ENCODE assay signal across 8 mouse cellular contexts in genomic region chr5:121451203-121451602, GRCm38 (mm10). TPM values are rescaled to one million over a fixed set of nuclear protein-coding genes. Genes with fewer than 3 reads are reported as not detected.
DNase-seq lines count a peak whose midpoint lies in the region; ATAC-seq lines count a peak whose summit lies in the region.

No protein-coding gene starts in this region.

- peak overlapping the region; percentile 87 for H3K4me2 ChIP-seq in liver, embryonic 11.5 days
- peak overlapping the region; percentile 93 for H3K4me2 ChIP-seq in neural tube, embryonic 14.5 days (ENCODE audit: low read depth, low read length)

- no peaks in the 10 kb centered on the region for H3K9me3 ChIP-seq in liver, embryonic 11.5 days (ENCODE audit: control insufficient read depth, low read length)
- H3K9me3 ChIP-seq in neural tube, embryonic 14.5 days (ENCODE audit: control insufficient read depth, low read length), result no peaks in the 10 kb centered on the region

- whole genome bisulfite sequencing in liver, embryonic 11.5 days, result 20% methylated on average over 8 of the region's 8 CpGs
- 32% methylated on average over 8 of the region's 8 CpGs for WGBS in neural tube, embryonic 14.5 days

- peaks cover 23% of the 10 kb centered on the region for H3K4me1 ChIP-seq in liver, embryonic 11.5 days (replicated peaks; ENCODE audit: control insufficient read depth, insufficient read depth, low read length)
- peaks cover 11% of the 10 kb centered on the region for H3K4me1 ChIP-seq in neural tube, embryonic 14.5 days (ENCODE audit: control insufficient read depth, insufficient read depth, low read length)

- peaks cover 27% of the 10 kb centered on the region for H3K36me3 ChIP-seq in liver, embryonic 11.5 days (ENCODE audit: control insufficient read depth, insufficient read depth, low read length)
- peaks cover 14% of the 10 kb centered on the region for H3K36me3 ChIP-seq in neural tube, embryonic 14.5 days (ENCODE audit: control insufficient read depth, insufficient read depth, low read length)

- no peaks in the 10 kb centered on the region for H3K27me3 ChIP-seq in liver, embryonic 11.5 days (replicated peaks; ENCODE audit: control insufficient read depth, insufficient read depth, low read length)
- peaks cover 4% of the 10 kb centered on the region; the same call in 1 of the 2 replicates for H3K27me3 ChIP-seq in neural tube, embryonic 14.5 days (ENCODE audit: control insufficient read depth, insufficient read depth, low read length)

- peak overlapping the region; percentile 90; the same call in 1 of the 2 replicates for H3K27ac ChIP-seq in liver, embryonic 11.5 days (ENCODE audit: low read depth, low read length)
- H3K27ac ChIP-seq in neural tube, embryonic 14.5 days (ENCODE audit: low read depth, low read length), result peak overlapping the region; percentile 96

- DNase-seq in 416B (ENCODE audit: low read depth), result peak; percentile 85
- peak; percentile 15 for DNase-seq in CD4-positive helper T cell, adult 2 months (ENCODE audit: low read depth, low spot score)
- no peak for DNase-seq in liver, embryonic 11.5 days (ENCODE audit: low spot score)
- DNase-seq in urinary bladder, postnatal 4 days (ENCODE audit: low spot score in 2 of 2), result no peak
- no peak for DNase-seq in layer of hippocampus, adult 18-20 months (ENCODE audit: low spot score in 2 of 2)
- DNase-seq in kidney, postnatal 14 days, result no peak

- ATAC-seq in granulocyte monocyte progenitor cell, adult 5-6 weeks (replicated peaks; ENCODE audit: poor library complexity, severe bottlenecking), result peak; percentile 53
- ATAC-seq in liver, embryonic 11.5 days (replicated peaks; ENCODE audit: low FRiP score), result no peak
- no peak for ATAC-seq in neural tube, embryonic 14.5 days (ENCODE audit: low read depth)

- H3K4me3 ChIP-seq in liver, embryonic 11.5 days (ENCODE audit: low read depth, low read length), result peak overlapping the region; percentile 74
- H3K4me3 ChIP-seq in neural tube, embryonic 14.5 days (ENCODE audit: low read depth, low read length), result peak overlapping the region; percentile 89

- H3K9ac ChIP-seq in liver, embryonic 11.5 days (ENCODE audit: low read depth, low read length), result peak overlapping the region; percentile 97
- H3K9ac ChIP-seq in neural tube, embryonic 14.5 days (replicated peaks; ENCODE audit: low read depth, low read length), result peak overlapping the region; percentile 93

RNA-seq across cellular contexts. Expression of gene Tmem116, which starts 0.5 kb away (rescaled TPM):
- not detected in 2 replicates for total RNA-seq in granulocyte monocyte progenitor cell, adult 5-6 weeks (2014; fragmentation: Nextera tagmentation)
- total RNA-seq in granulocyte monocyte progenitor cell, adult 5-6 weeks (2017), result 0.62 and 0.69 TPM in 2 replicates
- 1.1 and 2.6 TPM in 2 replicates for polyA plus RNA-seq in liver, embryonic 11.5 days (2014; fragmentation: Nextera tagmentation; extraction: Ambion mirVana)
- 2.2 and 3.4 TPM in 2 replicates for polyA plus RNA-seq in neural tube, embryonic 14.5 days (2014; fragmentation: Nextera tagmentation; extraction: Ambion mirVana)
- total RNA-seq in layer of hippocampus, adult 18-20 months (2021), result 1 to 10 TPM; 8.4 to 8.9 TPM

RNA-seq across cellular contexts. Expression of gene Erp29, which starts 1.1 kb away (rescaled TPM):
- total RNA-seq in granulocyte monocyte progenitor cell, adult 5-6 weeks (2014; fragmentation: Nextera tagmentation), result 410 and 421 TPM in 2 replicates
- 928 and 1,056 TPM in 2 replicates for total RNA-seq in granulocyte monocyte progenitor cell, adult 5-6 weeks (2017)
- 168 and 175 TPM in 2 replicates for polyA plus RNA-seq in liver, embryonic 11.5 days (2014; fragmentation: Nextera tagmentation; extraction: Ambion mirVana)
- 146 and 155 TPM in 2 replicates for polyA plus RNA-seq in neural tube, embryonic 14.5 days (2014; fragmentation: Nextera tagmentation; extraction: Ambion mirVana)
- 100 to 1,000 TPM; 140 to 150 TPM for total RNA-seq in layer of hippocampus, adult 18-20 months (2021)

RNA-seq across cellular contexts. Expression of gene Adam1b, which starts 52.0 kb away (rescaled TPM):
- total RNA-seq in granulocyte monocyte progenitor cell, adult 5-6 weeks (2014; fragmentation: Nextera tagmentation), result not detected in 2 replicates
- 0.15 TPM in 1 of 2 replicates, not detected in the other for total RNA-seq in granulocyte monocyte progenitor cell, adult 5-6 weeks (2017)
- polyA plus RNA-seq in liver, embryonic 11.5 days (2014; fragmentation: Nextera tagmentation; extraction: Ambion mirVana), result not detected in 2 replicates
- 0.36 TPM in 1 of 2 replicates, not detected in the other for polyA plus RNA-seq in neural tube, embryonic 14.5 days (2014; fragmentation: Nextera tagmentation; extraction: Ambion mirVana)
- total RNA-seq in layer of hippocampus, adult 18-20 months (2021), result under 1 TPM in 1 of 2 experiments, not detected in 1; 0.10 TPM

RNA-seq across cellular contexts. Expression of gene Naa25, which starts 53.5 kb away (rescaled TPM):
- 35.8 and 39.4 TPM in 2 replicates for total RNA-seq in granulocyte monocyte progenitor cell, adult 5-6 weeks (2014; fragmentation: Nextera tagmentation)
- 74.6 and 75.1 TPM in 2 replicates for total RNA-seq in granulocyte monocyte progenitor cell, adult 5-6 weeks (2017)
- 59.5 and 64.2 TPM in 2 replicates for polyA plus RNA-seq in liver, embryonic 11.5 days (2014; fragmentation: Nextera tagmentation; extraction: Ambion mirVana)
- polyA plus RNA-seq in neural tube, embryonic 14.5 days (2014; fragmentation: Nextera tagmentation; extraction: Ambion mirVana), result 62.0 and 64.4 TPM in 2 replicates
- total RNA-seq in layer of hippocampus, adult 18-20 months (2021), result 10 to 100 TPM; 39.4 to 39.8 TPM

Comparison
In these comparisons a context has a peak if more than half of its experiments do, and no peak if none do; other contexts are left out.
1. DNase-seq: peak in 416B (single experiment) and CD4-positive helper T cell, adult 2 months (single experiment); none in liver, embryonic 11.5 days (single experiment), urinary bladder, postnatal 4 days (0 of 2), layer of hippocampus, adult 18-20 months (0 of 2) and kidney, postnatal 14 days (single experiment).
2. RNA of gene Tmem116, which starts 0.5 kb away (total RNA-seq): 8.4 to 8.9 TPM in layer of hippocampus, adult 18-20 months; 0.62 to 0.69 TPM in granulocyte monocyte progenitor cell, adult 5-6 weeks; every median in the first group is over 4 times any median in the second.